Mouse (Mus musculus): Measurements from ENCODE around the gene Gm10260.

DNA sequence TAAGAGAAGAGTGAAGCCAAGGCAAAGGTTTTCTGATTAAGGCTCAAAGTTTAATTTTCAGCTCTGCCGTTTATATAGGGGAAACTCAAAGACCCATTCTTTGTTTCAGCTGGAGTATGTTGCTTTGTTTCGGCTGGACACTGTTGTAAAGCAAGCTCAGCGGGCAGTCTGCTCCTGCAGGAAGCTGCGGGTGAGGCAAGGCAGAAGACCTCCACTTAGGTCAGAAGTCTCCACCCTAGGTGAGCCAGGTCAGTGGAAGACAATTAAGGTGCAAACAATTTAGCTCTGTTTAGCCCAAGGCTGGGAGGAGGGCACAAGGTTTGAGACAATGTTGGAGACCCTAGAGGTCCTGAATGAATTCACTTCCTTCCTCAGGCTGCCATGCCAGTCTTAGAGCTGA, 42.0 kb upstream of the Gm10260 start:
- TF ChIP-seq CTCF (conservative IDR thresholded peaks at IDR 0.05; ENCODE audit: insufficient read depth, insufficient read length, low read depth, low read length), result no peak
- no peak for TF ChIP-seq POLR2A (IDR thresholded peaks at IDR 0.05; ENCODE audit: low read depth, low read length)
